Mouse (Mus musculus) monocyte, adult 5-6 weeks (primary cell): ENCODE results near the gene Palld. TPM values are rescaled to one million over a fixed set of nuclear protein-coding genes. Genes with fewer than 3 reads are reported as not detected.

Experiments
- ATAC-seq: fragments of 153-309, 156-312 bp; replicated peaks from 2 replicates; pipeline ENCODE4 v1.8.0; 2017; ENCODE audit warnings: mild to moderate bottlenecking; ENCODE audit not compliant: low TSS enrichment, insufficient number of reproducible peaks, severe bottlenecking, poor library complexity, low FRiP score
- total RNA-seq: library from RNA; stranded (forward); fragments of 200-1000, 200-491, 200-594 nt; gene quantifications from 3 replicates; pipeline ENCODE4 v1.2.3, GENCODE M21; 2017

Gene Palld
- total RNA-seq, 1 experiment from 2014 or later = not detected

DNA sequence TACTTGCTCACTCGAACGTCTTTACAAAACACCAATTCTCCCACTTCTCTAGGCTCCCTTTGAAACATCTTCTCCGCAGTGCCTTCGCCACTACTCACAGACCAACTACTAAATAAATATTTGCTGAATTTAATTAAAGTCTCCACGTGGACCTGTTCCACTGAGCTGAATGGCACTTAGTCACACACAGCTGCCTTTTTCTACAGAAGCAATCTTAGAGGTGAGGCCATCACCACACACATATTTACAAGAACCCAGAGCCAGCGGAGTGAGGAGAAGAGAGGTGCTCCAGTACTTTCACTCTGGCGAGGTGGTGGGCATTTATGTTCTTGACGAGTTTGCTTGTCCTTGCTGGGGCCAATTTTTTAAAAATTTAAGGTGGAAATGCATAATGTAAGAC lies 346.3 kb downstream of the Palld start:
- no peak for ATAC-seq

GRCm38 (mm10) chr8:61555343-61555742 lies 347.1 kb downstream of the Palld start:
- ATAC-seq = no peak

DNA sequence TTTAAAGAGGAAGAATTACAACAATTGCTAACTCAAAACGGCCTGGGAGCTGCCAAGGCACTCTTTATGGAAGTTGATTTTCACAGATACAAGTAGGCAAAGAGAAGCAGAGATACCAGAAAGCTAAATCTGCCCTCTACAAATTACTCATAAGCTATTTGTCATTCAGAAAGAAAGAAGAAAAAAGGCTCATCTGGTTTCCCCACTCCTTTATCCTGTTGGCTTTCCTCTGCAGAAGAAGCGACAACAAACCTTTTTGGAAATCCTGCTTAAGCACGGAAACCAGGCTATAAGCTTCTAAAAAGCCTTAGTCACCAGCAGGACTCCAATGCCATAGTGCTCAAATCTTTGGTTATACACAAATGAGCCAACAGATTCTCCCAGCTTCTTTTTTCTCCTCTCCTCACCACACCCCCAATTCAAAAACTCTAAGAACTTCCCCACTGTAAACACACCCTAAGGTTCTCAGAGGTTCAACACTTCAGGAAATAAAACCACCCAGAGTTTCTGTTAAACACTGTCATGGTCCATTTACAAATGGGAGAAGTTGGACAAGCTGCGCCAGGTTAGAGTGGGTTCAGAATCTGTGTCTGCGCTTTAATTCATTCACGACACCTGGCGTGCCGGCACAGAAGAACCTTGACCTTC lies 349.6 kb downstream of the Palld start:
- no peak for ATAC-seq

GRCm38 (mm10) chr8:61552221-61552620 lies 350.3 kb downstream of the Palld start:
- no peak for ATAC-seq

- no peak for ATAC-seq
Observed at GRCm38 (mm10) chr8:61550006-61550748, 352.3 kb downstream of the Palld start.

DNA sequence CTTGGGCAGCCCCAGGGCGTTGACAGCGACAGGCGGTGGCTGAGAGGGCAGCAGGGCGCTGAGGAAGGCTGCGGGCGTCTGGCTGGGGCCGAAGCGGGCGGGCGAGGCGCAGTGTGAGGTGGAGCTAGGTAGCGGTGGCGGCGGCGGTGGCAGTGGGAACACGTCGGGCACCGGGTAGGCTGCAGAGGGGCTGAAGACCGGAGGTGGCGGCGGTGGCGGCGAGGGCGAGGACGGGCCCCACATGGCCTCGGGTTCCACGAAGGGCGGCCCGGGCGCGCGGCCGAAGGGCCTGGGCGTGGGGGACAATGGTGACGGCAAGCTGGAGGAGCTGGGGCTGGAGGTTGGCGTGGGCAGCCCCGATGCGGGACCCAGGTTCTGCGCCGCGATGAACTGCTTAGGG lies 352.9 kb downstream of the Palld start:
- ATAC-seq = no peak

DNA sequence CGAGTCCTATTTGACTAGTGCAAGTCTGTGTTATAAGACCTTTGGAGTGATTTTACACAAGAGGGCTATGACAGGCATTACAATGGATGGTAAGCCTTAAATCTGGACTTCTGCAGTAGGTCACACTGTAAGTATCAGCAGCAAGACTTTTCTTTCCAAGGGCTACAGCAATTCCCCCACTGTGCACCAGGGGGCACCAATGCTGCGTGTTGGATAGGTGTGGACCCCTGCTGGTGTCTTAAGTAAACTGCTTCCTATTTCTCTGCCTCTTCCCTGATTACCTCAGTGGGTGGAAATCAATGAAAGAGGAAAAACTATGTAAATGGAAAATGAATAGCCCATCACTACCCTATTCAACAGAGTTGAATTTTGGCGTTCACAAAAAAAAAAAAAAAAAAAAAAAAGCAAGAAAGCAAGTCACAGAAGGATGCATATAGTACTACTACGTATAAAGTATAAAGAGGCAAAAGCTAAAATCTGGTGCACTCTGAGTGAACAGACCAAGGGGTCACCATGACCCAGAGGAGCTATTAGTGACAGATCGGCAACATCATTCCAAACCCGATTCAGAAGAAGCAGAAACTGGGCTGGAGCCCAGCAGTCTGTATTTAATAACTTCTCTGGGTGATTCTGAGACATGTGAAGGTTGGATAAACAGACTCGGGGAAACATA lies 362.5 kb downstream of the Palld start:
- ATAC-seq = peak; percentile 95

- no peak for ATAC-seq
Observed at GRCm38 (mm10) chr8:61537471-61537870, 365.0 kb downstream of the Palld start.

GRCm38 (mm10) chr8:61535472-61535871 lies 367.0 kb downstream of the Palld start:
- ATAC-seq = no peak

DNA sequence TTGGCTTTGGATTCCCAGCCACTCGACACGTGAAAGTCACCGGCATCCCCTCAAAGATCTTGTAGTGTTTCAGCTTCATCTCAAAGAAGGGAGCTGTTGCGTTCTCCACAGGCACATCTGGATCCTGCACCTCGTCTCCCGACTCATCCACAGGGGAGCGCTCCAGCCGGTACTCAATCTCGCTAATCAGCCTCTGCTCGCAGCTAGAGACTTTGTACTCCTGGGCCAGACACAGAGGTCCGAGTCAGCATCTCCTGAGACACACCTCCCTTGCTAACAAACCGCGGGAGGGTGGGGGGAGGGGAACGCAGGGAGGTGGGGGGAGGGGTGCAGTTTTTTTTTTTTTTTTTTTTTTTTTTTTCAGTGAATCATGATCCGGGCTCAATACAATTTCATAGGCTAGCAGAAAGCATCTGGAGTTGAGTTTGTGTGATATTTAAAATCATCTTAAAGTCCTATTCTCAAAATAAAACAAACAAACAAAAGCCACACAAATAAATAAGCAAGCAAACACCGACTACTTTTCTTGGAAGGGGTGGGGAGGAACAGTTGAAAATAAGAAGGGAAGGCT lies 369.0 kb downstream of the Palld start:
- ATAC-seq = no peak

DNA sequence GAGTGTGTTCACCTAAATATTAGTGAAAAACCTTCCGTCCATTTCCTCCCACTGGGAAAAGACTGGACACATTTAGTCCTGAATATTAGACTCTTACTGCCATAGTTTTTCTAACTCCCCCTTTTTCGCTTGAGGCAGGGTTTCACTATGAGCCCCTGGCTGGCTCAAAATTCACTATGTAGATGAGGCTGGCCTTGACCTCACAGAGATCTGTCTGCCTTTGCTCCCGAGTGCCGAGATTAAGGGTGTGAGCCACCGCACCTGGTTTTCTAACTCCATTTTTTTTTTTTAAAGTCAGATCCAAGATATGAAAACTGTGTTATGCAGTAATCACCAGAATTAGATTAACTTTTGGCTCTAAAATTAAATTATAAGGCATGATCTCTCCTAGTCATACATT lies 369.7 kb downstream of the Palld start:
- ATAC-seq = no peak

DNA sequence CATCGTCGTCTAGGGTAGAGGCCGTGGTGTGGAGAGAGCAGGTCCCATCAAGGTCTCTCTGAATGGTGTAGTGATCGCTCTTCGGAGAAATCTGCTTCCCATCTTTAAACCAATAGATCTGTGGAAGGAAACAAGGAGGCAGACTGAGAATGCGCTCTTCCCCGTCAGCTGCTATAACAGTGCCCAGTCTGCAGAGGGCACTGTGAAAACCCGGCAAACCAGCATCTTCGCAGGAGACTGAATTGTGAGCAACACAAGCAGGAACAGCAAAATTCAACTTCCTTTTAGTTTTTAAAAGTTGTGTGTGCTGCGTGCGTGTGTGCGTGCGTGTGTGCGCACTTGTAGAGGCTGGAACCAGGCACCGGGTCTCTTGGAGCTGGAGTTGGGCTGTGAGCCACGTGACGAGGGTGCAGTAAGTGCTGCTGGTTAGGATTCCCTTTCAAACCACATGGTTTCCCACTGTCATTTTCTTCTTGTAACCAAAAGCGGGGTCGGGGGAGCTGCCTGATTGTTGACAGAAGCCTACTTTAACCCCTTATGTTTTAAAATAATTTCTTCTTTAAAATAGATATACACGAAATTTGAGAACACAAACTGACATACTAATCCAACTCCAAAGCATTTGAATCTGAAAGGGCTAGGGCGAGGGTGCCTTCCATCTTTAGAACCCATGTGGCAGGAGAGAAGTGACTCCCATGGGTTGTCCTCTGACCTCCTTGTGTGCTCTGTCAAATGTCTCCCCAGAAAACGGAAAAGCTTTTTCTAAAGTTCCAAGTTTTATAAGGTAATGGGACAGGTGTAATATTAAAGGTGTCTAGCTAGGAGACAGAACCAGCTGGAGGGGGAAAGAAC lies 370.3 kb downstream of the Palld start:
- ATAC-seq = no peak

GRCm38 (mm10) chr8:61528642-61529041 lies 373.8 kb downstream of the Palld start:
- ATAC-seq = no peak

GRCm38 (mm10) chr8:61528197-61528596 lies 374.3 kb downstream of the Palld start:
- ATAC-seq = no peak

DNA sequence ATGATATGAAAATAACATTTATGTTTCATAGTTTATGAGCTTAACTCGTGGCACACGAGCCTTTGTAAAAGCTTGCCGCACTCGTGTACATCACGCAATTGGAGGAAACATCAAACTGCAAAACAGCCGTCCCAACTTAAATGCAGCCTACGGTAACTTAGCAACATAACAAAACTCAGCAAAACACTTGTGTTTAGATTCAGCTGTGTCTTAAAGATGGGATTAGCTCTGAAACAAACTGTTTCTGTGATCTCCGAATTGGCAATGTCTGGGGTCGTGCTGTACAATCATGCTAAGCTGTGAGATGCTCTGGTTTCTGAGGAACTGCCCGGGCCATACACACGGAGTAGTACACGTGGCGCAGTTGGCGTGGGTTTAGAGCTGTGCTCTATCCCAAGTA lies 375.5 kb downstream of the Palld start:
- ATAC-seq = no peak

DNA sequence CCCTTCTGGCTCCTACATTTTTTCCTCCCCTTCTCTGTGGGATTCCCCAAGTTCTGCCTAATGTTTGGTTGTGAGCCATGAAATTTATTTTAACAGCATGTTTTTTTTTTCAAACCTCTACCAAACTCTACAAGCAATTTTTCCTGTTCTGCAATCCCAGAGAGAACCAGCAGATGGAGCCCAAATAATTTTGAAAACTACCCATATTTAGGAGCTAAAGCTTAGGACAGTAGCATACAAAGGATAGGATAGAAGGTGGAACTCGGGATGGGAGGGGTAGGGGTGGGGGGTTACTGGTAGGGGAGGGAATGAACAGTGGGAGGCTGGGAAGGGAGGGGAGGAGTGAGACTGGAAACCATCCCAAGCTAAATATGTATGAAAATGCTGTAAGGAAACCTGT lies 380.4 kb downstream of the Palld start:
- no peak for ATAC-seq

DNA sequence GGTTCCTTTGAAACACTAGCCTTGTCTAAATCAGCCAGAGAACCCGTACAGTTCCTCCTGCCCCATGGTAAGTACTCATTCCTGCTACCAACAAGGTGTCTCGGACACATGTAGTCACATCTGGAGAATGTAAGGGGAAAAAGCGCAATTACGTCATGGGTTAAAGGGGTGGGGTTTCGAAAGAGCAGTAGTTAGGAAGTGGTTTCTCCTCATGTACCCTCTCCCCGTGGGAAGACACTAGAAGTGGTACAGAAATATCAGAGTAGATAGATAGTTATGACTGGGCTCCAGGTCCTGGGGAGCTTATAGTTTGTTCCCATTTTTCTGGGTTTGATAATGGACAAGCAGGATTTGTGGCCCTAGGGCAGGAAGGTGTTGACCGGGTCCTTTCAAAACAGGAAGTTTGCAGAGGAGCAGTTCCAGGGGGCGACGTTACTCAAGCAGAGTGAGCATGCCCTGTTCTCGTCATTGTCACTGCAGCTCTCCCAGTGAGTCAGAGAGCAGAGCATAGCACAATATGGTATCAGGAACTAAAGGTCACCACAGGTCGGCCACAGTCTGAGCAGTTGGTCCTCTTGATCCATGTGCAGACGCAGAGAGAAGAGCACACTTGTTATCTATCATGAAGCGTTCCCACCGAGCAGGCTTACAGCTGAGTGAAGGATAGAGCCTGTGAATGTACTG lies 384.8 kb downstream of the Palld start:
- peak; percentile 33; the same call in 1 of the 2 replicates for ATAC-seq
